Mouse (Mus musculus) embryo, embryonic 10 days (tissue): ENCODE results near the gene Rpl3.

ENCODE experiments used
- DNase-seq: peaks from one replicate; pipeline ENCODE4 v3.0.0-alpha.2; 2015; ENCODE audit warnings: low spot score

Gene Rpl3

GRCm38 (mm10) chr15:80035341-80035885, 56.3 kb downstream of the Rpl3 start:
- DNase-seq: no peak

- no peak for DNase-seq
Observed at GRCm38 (mm10) chr15:80034913-80035312, 56.8 kb downstream of the Rpl3 start.

- DNase-seq: no peak
Observed at GRCm38 (mm10) chr15:80034366-80034765, 57.3 kb downstream of the Rpl3 start.

- DNase-seq: no peak
Observed at GRCm38 (mm10) chr15:80031133-80031532, 60.5 kb downstream of the Rpl3 start.

GRCm38 (mm10) chr15:80030399-80030798, 61.3 kb downstream of the Rpl3 start:
- DNase-seq: no peak

- no peak for DNase-seq
Observed at GRCm38 (mm10) chr15:80028862-80029261, 62.8 kb downstream of the Rpl3 start.
